Mouse (Mus musculus): Measurements from ENCODE around the gene Rufy2.

Rufy2 gene

GRCm38 (mm10) chr10:63019304-63019703, 39.3 kb downstream of the Rufy2 start:
- DNase-seq (ENCODE audit: low spot score), result no peak

GRCm38 (mm10) chr10:63021702-63022101, 41.7 kb downstream of the Rufy2 start:
- DNase-seq (ENCODE audit: low spot score), result no peak

GRCm38 (mm10) chr10:63022541-63023120, 42.6 kb downstream of the Rufy2 start:
- DNase-seq (ENCODE audit: low spot score), result no peak

DNA sequence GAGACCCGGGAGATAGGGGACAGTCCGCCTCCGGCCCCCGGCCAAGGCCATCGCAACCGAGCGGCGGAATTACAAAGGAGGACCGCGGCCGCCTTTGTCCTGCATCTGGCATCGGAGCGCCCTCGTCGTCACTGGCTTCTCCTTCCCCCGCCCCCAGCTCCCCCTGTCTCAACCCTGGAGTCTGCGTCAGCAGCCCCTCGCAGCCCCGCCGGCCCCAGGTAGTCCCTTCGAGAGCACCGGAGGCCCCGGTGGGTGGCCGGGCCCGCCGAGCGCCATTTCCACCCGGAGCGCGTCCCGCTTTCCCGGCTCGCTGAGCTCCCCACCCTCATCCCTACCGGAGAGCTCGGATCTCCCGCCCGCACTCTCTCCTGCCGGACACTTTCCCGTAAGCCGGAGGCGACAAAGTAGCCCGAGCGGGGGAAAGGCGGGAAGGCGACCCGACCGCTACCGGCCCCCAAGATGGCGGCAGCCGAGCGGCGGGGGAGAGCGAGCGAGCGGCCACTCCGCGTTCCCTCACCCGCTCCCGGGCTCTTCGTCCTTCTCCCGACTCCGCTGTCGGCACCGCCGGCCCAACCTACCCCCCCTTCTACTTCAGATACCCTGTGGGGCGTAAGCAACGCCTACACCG, 43.2 kb downstream of the Rufy2 start:
- peak; percentile 70 for DNase-seq (ENCODE audit: low spot score)

GRCm38 (mm10) chr10:63023749-63024579, 43.9 kb downstream of the Rufy2 start, which contains the start of the genes Hnrnph3 and Pbld2:
TSS of gene Hnrnph3 (minus strand) at chr10:63024217.
TSS of gene Pbld2 (plus strand) at chr10:63024315.
- DNase-seq (ENCODE audit: low spot score), result peak; percentile 98

GRCm38 (mm10) chr10:63024580-63024910, 44.5 kb downstream of the Rufy2 start:
- DNase-seq (ENCODE audit: low spot score), result peak; percentile 70

- DNase-seq (ENCODE audit: low spot score), result no peak
These were observed 45.0 kb downstream of the Rufy2 start for GRCm38 (mm10) chr10:63025016-63025415.

DNA sequence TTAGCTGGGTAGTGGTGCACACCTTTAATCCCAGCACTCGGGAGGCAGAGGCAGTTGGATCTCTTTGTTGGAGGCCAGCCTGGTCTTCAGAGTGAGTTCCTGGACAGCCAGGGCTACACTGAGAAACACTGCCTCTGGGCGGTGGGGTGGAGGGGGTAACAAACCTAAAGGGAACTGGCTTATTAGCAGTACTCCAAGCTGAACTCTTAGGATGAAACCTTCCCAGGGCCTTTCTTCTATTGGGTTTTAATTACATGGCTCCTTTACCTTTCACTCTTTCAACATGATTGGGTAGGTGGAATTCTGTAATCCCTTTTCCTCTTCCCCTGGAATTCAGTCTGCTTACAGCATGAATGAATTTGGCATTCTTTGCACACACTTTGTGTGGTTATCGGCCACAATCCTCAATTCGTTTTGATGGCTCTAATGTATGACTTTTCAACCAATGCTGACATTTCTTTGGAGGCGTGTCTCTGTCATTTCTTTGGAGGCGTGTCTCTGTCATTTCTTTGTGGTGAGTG, 45.5 kb downstream of the Rufy2 start:
- DNase-seq (ENCODE audit: low spot score), result no peak

- no peak for DNase-seq (ENCODE audit: low spot score)
These were observed 46.3 kb downstream of the Rufy2 start for GRCm38 (mm10) chr10:63026156-63026794.

DNA sequence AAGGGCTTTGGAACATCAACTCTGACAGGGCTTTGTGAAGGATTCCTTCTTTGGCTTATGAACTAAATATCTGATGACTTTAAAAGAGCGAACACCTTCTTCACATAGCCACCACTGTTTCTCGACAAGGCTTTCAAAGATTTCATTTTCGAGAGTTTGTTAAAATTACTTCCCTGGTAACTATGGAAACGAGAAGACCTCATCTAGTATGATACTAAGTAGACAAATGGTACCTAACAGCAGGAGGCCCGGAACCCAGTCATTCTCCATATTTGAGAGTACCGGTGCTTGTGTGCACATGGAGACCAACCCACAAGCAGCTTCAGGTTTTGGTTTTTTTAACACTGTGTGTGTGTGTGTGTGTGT, 46.8 kb downstream of the Rufy2 start:
- DNase-seq (ENCODE audit: low spot score), result no peak

DNA sequence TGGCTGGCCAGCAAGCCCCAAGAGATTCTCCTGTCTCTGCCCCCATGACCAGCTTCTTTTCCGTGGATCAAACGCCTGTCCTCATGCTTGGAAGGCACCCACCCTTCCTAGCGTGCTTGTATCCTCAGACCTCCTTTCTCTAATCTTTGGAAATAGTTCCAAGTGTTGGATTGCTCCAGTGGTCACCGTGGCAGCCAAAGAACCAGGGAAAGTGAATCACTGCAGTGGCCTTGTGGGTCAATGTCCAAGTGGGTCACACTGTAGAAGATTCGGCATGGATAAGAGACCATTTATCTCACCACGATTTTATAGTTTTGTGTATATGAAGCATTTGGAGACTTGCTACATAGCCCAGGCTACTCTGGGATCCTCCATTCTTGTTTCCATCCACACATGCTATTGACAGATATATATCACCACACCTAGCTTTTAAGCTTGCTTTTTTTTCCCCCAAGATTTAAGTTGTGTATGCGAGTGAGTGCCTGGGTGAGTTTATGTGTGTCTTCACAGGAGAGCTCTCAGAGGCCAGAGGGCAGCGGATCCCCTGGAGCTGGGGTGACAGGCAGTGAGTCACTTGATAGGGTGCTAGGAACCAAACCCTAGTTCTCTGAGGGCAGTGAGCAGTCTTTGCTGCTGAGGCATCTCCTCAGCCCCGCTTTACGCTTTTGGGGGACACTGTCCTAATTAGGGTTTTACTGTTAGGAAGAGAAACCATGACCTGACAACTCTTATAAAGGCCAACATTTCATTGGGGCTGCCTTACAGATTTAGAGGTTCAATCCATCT, 47.5 kb downstream of the Rufy2 start:
- no peak for DNase-seq (ENCODE audit: low spot score)

GRCm38 (mm10) chr10:63028396-63028795, 48.4 kb downstream of the Rufy2 start:
- DNase-seq (ENCODE audit: low spot score), result no peak

GRCm38 (mm10) chr10:63032267-63032666, 52.2 kb downstream of the Rufy2 start:
- no peak for DNase-seq (ENCODE audit: low spot score)

DNA sequence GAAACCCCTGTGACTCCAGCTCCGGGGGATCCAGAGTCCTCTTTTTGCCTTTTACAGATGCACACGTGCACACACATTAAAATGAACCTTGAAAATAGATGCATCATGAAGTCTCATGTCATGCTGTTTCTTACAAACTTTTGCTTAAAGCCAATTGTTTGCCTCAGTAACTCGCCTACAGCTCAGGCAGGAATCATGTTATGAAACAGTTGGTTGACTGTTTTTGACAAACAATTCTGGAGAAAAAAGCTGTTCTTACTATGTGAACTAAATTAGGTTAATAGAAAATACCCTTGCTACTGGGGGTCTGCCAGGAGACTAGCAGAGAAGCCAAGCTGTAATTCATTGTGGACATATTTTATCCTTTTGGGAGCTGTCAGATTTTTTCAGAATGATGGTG, 52.9 kb downstream of the Rufy2 start:
- no peak for DNase-seq (ENCODE audit: low spot score)

GRCm38 (mm10) chr10:63038571-63039320, 58.7 kb downstream of the Rufy2 start:
- no peak for DNase-seq (ENCODE audit: low spot score)

- no peak for DNase-seq (ENCODE audit: low spot score)
These were observed 60.0 kb downstream of the Rufy2 start for GRCm38 (mm10) chr10:63039867-63040628.

- no peak for DNase-seq (ENCODE audit: low spot score)
These were observed 63.1 kb downstream of the Rufy2 start for GRCm38 (mm10) chr10:63043154-63043553.

- no peak for DNase-seq (ENCODE audit: low spot score)
These were observed 67.7 kb downstream of the Rufy2 start for GRCm38 (mm10) chr10:63047751-63048150.

GRCm38 (mm10) chr10:63049106-63049505, 69.1 kb downstream of the Rufy2 start:
- DNase-seq (ENCODE audit: low spot score), result no peak

DNA sequence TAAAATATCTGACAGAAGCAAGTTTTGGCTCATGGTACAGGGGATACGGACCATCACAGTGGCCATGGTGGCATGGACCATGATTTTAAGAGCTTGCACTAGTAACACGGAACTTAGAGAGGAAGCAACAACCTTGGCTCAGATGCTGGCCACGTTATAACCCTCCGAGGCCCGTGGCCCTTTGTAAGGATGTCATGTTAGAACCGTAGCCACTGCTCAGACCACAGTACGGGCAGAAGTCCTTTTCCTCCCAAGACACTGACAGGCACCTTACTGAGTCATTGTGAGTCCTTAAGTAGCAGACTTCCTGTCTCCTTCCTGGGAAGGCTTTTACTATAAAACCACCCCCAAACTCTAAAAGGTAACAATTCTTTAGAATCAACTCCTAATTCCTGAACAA, 71.2 kb downstream of the Rufy2 start:
- no peak for DNase-seq (ENCODE audit: low spot score)

All from urinary bladder, postnatal 14 days (tissue).